Mouse (Mus musculus) c-Kit-positive CD71-positive TER-119-negative erythroid progenitor cells, embryonic 14.5 days (primary cell): Measurements from ENCODE around the gene Mllt10.

Source experiments
- DNase-seq: peaks from one replicate; pipeline ENCODE4 v3.0.0-alpha.2; 2013; ENCODE audit warnings: low read depth

Mllt10 gene

GRCm38 (mm10) chr2:18034371-18035250, 20.4 kb upstream of the Mllt10 start:
- DNase-seq: no peak

DNA sequence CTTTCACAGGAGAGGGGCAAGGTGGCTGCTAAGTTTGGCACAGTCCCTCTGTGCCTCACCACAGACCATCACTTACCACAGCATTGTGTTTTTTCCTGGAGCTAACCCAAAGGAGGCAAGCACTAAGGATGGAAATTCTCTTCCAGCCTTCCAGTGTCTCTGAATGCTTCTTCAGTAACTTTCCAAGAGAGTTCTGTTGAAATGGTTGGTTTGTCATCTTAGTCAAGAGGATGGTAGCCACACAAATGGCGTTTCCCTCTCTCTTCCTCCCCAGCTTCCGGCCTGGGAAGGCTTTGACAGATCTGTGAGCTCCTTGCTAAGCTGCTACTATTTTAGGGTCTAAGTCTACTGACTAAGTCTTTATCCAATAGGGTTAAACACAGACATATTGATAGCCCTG, 17.5 kb upstream of the Mllt10 start, which contains the start of gene A930004D18Rik:
TSS of gene A930004D18Rik (minus strand) at position 247 of the 400 bp plus-strand sequence.
- DNase-seq: no peak

DNA sequence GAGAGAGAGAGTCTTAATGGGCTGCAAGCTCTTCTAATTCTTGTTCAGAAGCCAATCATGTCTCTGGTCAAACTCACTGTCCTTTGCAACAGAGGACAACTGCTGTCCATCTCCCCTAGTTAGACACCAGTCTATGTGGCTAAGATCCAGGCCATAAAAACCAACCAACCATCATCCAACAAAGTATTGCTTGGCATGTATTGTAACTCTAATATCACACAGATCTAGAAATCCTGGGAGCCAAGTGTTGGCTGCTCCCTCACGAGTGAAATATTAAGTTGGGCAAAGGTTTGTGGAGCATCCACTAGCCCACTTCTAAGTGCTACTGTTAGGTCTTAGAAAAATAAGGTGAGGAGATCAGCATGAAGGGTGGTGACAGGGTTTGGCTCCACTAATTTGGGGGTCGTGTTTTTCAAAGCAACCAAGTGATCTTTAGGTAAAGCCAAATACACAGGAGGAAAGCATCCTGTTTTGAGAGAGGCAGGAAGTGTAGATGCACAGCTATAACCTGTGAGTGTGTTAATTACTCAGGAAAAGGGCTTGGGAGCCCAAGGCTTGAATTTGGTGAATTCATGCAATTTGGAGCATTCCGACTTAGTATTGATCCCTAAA, 16.8 kb upstream of the Mllt10 start:
- DNase-seq: no peak

- DNase-seq: no peak
Measured at GRCm38 (mm10) chr2:18038895-18039371, 16.1 kb upstream of the Mllt10 start.

GRCm38 (mm10) chr2:18039566-18040290, 15.3 kb upstream of the Mllt10 start:
- DNase-seq: no peak

DNA sequence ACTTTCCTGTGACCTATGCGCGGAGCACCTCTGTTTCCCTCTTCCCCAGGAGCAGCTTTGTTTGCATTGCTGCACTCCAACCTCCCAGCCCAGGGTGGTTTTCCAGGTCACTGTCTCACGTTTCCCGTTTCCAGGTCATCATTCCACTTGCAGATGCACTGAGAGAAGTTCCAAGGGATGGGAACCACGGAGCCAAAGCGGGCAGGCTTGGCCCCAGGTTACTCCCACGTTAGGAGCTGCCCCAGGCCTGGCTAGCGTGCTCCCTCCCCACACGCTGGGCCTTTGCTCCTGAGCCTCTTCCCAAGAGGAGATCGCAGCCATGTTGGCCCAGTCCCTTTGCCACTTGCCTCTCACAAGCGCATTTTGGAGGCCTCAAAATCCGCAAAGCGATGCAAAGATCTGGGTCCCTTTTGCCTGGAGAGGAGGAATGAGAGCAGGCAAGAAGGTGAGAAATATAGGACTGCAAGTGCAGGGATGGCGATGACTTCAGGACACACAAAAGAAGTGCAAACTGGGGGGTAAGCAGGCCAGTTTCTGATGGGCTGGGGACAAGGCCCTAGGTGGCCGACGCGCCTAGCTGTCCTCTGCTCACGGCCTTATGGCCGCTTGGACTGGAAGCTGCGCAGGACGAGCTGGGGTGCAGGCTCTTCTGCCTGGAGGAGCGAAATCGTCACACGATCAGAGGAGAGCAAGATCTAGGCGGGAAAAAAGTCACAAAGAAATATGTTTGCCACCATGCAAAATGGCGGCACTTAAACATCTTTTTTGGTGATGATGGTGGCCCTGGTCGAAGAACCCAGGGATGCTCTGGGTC, 14.5 kb upstream of the Mllt10 start:
- no peak for DNase-seq

DNA sequence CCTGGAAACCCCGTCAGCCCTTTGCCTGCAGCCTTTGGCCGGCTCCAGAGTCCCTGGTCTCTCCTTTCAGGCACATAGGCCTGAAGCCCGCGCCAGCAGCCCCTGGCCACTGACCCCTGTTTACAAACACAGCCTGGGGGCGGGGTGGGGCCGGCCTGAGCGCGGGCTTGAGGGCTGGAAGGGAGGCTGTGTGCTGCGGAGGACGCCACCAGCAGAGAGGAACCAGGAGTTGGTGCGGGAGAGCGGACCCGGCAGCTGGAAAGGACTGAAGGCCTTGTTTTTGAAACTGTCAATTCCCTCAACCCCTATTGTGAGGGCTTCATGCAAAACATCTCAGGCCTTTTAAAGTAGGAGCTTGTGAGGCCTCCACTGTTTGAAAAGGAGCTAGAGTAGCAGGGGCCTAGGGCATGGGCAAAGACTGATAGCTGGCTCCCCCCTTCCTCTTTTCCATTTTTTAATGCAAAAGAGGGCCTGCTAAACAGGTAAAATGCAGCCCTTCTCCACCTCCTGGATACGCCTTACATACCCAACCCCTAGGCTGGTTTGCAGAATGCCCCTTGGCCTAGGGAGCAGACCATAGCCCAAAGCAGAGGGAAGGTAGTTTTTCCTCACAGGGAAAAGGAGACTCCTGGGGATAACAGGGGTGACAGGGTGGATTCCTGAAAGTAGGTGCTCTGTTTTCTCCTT, 13.7 kb upstream of the Mllt10 start:
- DNase-seq: no peak

DNA sequence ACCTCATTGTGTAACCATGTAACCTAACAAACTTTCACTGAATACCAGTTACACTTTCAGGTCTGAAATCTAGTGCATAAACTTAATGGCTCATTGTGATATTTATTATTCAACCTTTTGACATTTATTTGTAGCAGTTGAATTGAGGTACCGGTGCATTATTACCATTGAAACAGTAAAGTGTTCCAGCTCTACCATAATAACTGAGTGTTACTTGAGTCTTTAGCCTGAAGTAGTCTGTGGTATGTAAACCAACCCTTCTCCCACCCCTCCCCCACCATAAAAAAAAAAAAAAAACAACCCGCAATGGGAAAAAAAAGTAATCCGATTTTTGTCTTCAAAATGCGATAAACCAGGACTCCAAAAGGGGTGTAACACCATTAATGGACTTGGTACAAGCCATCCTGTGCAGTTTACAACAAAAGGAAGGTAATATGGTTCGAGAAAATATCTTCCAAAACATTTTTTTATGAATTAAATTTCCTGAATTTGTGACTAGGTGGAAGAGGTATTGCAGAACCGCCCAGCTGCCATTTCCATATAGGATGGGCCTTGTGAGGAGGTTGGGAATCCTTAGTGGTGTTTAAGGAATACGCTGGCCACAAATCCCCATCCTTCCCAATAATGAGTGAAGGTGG, 9.8 kb upstream of the Mllt10 start:
- DNase-seq: no peak

DNA sequence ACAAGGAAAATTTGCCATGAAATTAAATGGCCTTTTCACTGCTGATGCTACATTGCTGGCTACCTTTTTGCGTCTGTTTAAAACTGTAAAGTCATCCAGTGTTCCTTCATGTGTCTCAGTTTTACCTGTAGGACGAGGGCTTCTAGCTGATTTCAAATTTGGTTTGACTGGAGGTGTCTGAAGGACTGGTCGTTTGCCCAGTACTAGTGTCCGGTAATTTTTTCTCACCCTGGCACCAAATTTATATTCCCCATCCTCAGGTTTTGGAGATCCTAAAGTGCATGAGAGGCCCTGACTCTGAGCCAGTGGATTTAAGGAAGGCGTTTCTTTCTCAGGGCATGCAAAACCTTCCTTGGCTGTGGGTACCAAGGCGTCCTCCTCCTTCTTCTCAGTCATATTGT, 9.3 kb upstream of the Mllt10 start:
- no peak for DNase-seq

DNA sequence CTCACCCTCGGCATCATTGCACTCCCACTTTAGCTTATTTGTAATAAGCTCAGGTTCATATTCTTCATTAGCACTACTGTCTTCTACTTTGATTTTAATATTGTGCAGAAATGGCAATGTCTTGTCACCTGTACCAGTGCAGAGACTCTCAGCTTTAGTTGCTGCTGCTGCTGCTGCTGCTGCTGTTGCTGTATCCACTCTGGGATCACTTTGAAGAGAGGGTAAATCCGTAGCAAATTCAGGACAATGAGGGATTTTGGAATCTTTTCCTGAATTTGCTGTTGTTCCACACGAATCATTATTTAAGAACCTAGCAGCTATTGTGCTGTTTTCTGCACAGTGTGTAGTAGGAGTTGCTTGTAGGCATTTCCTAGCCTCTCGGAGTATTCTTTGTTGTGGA, 8.9 kb upstream of the Mllt10 start:
- no peak for DNase-seq

GRCm38 (mm10) chr2:18046758-18047645, 8.0 kb upstream of the Mllt10 start:
- no peak for DNase-seq

DNA sequence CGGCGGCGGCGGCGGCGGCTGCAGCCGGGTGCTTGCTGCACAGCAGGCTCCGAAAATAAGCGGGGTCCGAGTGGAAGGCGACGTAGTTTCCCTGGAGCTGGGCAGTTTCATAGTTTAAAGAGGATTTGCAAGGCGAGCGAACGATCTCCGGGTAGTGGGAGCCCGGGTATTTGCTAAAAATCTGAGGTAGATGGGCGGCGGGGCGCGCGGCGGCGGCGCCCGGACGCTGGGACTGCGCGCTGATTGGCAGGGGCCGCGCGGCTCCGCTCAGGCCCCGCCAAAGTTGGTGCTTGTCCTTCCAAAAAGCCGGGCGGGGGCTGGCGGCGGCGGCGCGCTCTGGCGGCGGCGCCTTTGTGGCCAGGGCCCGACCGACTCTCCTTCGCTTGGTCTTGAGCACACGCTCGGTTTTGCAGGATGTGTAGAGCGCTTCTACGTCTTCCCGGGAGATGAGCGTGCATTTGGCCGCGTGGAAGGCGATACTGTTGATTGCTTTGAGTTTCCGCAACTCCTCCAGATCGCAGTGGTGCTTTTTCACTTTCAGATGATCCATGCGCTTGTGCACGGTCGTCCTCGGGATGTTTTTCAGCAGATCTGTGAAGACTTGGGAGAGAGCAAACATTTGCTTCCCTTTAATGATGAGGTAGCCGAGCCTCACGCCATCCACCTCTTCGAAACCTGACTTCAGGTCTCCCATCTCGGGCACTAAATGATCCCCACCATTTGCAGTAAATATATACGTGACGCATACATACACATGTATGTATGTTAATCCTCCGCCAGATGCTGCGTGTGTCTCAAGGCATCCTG, 7.2 kb upstream of the Mllt10 start:
- DNase-seq: no peak

DNA sequence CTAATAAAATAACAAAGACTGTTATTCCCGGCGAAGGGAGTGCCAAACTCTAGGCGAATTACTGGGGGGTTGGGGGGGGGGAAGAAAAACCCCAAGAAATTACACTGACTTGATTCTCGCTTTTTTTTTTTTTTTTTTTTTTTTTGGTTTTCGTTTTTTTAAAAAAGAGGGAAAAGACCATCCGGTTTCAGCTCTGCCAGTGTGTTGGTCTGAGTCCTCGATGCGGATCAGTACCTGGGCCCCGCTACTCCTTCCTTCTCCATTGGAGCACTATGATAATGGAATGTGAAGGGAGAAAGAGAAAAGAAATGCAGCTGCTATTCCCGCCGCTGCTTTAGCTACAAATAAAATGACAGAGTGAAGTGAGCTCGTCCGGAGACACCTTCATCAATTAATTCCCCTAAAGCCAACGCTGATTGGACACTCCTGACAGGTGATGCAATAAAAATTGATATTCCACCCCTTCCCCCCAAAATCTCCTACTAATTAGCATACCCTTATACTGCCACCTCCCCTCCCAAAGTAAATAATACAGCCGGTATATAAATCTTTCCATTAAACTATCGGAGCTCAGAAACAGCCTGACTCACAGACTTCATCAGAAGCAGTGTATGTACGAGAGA, 6.5 kb upstream of the Mllt10 start, which contains the start of gene Skida1:
TSS of gene Skida1 (minus strand) at position 599 of the 623 bp plus-strand sequence.
- DNase-seq: no peak

DNA sequence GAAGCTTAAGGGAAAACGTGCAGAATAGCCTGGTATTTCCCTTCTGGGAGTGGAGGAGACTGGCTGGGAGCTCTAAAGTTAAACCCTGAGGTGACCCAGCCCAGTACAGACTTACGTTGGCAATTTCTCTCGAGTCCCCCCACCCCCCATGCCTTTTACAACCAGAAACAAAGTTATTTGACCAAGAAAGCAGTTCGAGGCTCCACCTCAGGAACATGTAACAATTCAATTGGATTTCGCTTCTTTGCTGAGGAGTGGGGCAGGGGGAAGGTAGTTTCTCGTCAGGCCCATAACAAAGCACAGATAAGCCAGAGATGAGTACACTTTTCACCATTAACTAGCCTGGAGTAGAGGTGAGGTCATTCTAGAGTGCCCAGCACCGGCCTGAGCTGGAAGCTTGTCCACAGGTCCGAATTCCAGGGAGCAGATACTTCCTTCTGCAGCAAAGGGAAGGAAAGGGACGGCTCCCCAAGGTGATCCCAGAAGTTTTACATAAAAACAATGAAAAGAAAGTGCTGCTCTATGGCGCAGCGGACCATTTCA, 5.7 kb upstream of the Mllt10 start:
- no peak for DNase-seq

GRCm38 (mm10) chr2:18050018-18050417, 5.0 kb upstream of the Mllt10 start:
- DNase-seq: no peak

DNA sequence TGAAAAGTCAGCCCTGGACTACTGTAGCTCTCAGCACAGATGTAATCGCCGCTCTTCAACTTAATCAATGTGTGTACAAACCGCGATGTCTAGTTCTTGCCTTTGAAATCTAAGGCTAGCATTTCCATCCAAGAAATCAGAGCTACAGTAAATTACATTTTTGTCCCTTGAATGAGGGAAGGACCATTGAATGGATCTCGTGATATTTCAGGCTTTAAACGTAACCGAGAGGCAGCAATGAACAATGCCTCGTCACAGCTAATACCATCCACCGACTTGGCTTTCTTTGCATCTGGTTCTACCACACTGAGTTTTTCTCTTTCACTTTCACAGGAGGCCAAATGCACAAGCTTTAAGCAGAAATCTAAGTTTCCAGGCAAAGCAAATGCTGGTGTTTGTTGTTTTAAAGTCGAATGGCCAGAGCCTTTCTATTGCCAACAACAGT, 4.5 kb upstream of the Mllt10 start:
- DNase-seq: no peak

DNA sequence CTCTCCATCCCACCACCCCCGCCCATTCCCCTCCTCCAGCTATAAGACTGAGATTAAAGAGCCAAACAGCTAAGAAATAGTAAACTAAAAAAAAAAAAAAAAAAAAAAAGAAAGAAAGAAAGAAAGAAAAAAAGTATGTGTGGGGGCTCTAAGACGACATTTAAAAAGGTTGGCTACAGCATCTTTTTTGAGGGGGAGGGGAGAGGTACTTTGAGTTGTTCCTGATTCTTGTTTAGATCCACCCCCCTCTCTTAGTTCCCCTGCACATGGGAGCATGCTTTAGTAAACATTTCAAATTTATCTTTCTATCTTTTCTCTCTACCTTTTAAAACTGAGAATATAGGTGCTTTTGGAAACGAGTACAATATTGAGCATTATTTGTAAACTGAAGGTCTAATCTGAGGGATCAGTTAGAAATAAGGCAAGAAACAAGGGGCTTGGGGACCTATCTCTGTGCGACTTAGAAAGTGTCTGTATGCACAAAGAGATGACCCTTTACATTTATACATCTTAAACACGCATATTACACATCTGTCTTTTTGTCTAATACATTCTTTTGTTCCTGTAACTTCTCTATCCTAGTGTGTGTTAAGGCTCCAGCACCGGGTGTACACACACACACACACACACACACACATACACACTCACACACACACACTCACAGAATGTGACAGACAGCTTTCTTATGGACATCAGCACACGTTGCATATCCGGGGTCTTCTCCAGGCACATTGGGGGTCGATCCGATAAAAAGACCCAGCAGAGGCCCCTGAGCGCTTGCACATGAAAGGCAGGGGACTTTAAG, 3.8 kb upstream of the Mllt10 start:
- no peak for DNase-seq
